Mouse (Mus musculus) cerebellum, adult 2 months (tissue): ENCODE data around the gene Serpina10. TPM values are rescaled to one million over a fixed set of nuclear protein-coding genes. Genes with fewer than 3 reads are reported as not detected.
"Not testable (repeated sequence)": the region's sequence is repeated elsewhere in the genome, so short reads cannot be mapped to it uniquely, and the experiment has no call there.

Experiments used
- DNase-seq, 2 experiments: peaks; one replicate each; pipeline ENCODE4 v3.0.0; 2021
- H3K27ac ChIP-seq: fragments of 200-500 bp; 2 replicates; pipeline ENCODE4 v1.5.1; 2012; ENCODE audit warnings: low read length, control low read depth, inconsistent platforms; ENCODE audit not compliant: insufficient read depth
- H3K27me3 ChIP-seq: fragments of 200-500 bp; 2 replicates; pipeline ENCODE4 v1.6.1; 2012; ENCODE audit warnings: inconsistent platforms, mild to moderate bottlenecking, low read length, moderate library complexity; ENCODE audit not compliant: control insufficient read depth, insufficient read depth
- H3K4me1 ChIP-seq: fragments of 200-500 bp; 2 replicates; pipeline ENCODE4 v1.6.1; 2011; ENCODE audit warnings: low read length; ENCODE audit not compliant: control insufficient read depth, insufficient read depth
- H3K4me3 ChIP-seq: fragments of 200-500 bp; replicated peaks from 2 replicates; pipeline ENCODE3; 2011; ENCODE audit warnings: mild to moderate bottlenecking, low read depth, low read length, control low read depth; ENCODE audit not compliant: insufficient read depth
- CTCF ChIP-seq: fragments of 200-500 bp; IDR thresholded peaks from 2 replicates; pipeline ENCODE4 v1.5.1; 2011; ENCODE audit warnings: low read depth, mild to moderate bottlenecking, control low read depth, low read length, moderate library complexity, borderline replicate concordance; ENCODE audit not compliant: insufficient read depth
- POLR2A ChIP-seq: fragments of 200-500 bp; IDR thresholded peaks from 2 replicates; pipeline ENCODE4 v1.6.1; 2011; ENCODE audit warnings: low read length, control low read depth, borderline replicate concordance; ENCODE audit not compliant: insufficient read depth
- WGBS: fragments of 180-500 bp; shearing (Covaris S2); methylation state at CpG from one replicate; pipeline ENCODE4 v1.1.7; 2018; 5-methylcytosine and 5-hydroxymethylcytosine counted together
- polyA plus RNA-seq: library from polyadenylated mRNA; depleted of rRNA; stranded (reverse); fragments of >200 nt; gene quantifications from 2 replicates; pipeline ENCODE4 v1.2.3, GENCODE M21; 2012; rRNA removed

Gene Serpina10
- polyA plus RNA-seq, 1 experiment, result not detected

GRCm38 (mm10) chr12:103600364-103600763 lies 30.9 kb downstream of the Serpina10 start:
- no peak for DNase-seq
- TF ChIP-seq POLR2A, result no peak
- TF ChIP-seq CTCF, result no peak
- WGBS, result 39% methylated on average over 3 of the region's 3 CpGs
- Histone ChIP-seq H3K4me3 (no peak overlapping the region), H3K4me1 (no peaks in the 10 kb centered on the region), H3K27me3 (no peaks in the 10 kb centered on the region), H3K27ac (no peak overlapping the region)

DNA sequence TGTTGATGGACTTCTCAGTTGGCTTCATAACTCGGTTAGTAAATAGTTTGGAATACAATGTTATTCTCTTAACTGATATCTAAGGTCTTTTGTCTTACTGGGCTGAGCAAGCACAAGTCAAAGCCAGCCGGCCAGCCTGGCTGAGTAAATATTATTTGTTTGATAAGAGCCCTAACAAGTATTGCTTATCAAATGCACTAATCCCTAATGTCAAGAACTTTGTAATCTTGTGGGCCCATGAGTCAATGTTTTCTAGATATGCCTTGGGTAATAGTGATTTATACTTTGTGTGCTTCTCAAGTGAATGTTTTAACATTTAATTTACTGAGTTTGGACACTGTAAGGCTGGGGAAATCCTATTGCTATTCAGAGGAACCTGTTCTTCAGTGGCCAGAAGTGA lies 32.8 kb downstream of the Serpina10 start:
- Histone ChIP-seq H3K4me3 (no peak overlapping the region), H3K27ac (no peak overlapping the region), H3K4me1 (no peaks in the 10 kb centered on the region), H3K27me3 (no peaks in the 10 kb centered on the region)
- TF ChIP-seq CTCF (no peak), POLR2A (no peak)
- DNase-seq, result no peak
- 81% methylated on average over 2 of the region's 2 CpGs for WGBS

DNA sequence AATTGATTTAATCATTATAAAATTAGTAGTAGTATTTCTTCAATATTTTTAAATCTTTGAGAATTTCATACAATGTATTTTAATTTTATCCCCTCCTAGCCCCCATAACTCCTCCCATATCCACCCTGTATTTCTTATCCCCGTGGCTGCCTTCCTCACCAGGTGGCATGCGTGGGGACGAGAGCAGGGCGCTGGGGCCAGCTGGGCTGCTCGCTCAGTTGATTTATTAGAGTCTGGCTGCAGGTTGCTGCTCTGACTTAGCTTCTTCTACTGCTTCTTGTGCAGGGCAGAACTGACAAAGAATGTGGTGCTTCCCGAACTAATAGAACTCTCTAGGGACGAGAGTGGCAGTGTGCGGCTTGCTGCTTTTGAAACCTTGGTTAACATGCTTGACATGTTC lies 47.5 kb downstream of the Serpina10 start:
- no peak for TF ChIP-seq POLR2A
- TF ChIP-seq CTCF, result no peak
- 56% methylated on average over 8 of the region's 8 CpGs for WGBS
- no peaks in the 10 kb centered on the region for H3K4me1 ChIP-seq
- H3K4me3 ChIP-seq, result no peak overlapping the region
- DNase-seq, result peak in 1 of 2 experiments; percentile 18
- H3K27me3 ChIP-seq, result no peaks in the 10 kb centered on the region
- H3K27ac ChIP-seq, result no peak overlapping the region

GRCm38 (mm10) chr12:103578148-103578547 lies 53.1 kb downstream of the Serpina10 start:
- not testable (repeated sequence) for H3K4me3 ChIP-seq

GRCm38 (mm10) chr12:103569690-103570089 lies 61.6 kb downstream of the Serpina10 start:
- WGBS, result 68% methylated on average over 6 of the region's 6 CpGs
- TF ChIP-seq POLR2A (no peak), CTCF (no peak)
- DNase-seq, result no peak
- Histone ChIP-seq H3K4me1 (no peaks in the 10 kb centered on the region), H3K4me3 (no peak overlapping the region), H3K27me3 (no peaks in the 10 kb centered on the region), H3K27ac (no peak overlapping the region)

More at GRCm38 (mm10) chr12:103578148-103578547, 53.1 kb downstream of the Serpina10 start:
- H3K4me1 ChIP-seq, DNase-seq, H3K27ac ChIP-seq, H3K27me3 ChIP-seq: not testable (repeated sequence)
- WGBS, result 93% methylated on average over 6 of the region's 6 CpGs

GRCm38 (mm10) chr12:103567129-103567528 lies 64.1 kb downstream of the Serpina10 start:
- Histone ChIP-seq H3K4me3 (no peak overlapping the region), H3K4me1 (no peaks in the 10 kb centered on the region), H3K27ac (no peak overlapping the region), H3K27me3 (no peaks in the 10 kb centered on the region)
- no peak for DNase-seq
- WGBS, result 64% methylated on average over 3 of the region's 3 CpGs
- TF ChIP-seq CTCF, result no peak
- no peak for TF ChIP-seq POLR2A

DNA sequence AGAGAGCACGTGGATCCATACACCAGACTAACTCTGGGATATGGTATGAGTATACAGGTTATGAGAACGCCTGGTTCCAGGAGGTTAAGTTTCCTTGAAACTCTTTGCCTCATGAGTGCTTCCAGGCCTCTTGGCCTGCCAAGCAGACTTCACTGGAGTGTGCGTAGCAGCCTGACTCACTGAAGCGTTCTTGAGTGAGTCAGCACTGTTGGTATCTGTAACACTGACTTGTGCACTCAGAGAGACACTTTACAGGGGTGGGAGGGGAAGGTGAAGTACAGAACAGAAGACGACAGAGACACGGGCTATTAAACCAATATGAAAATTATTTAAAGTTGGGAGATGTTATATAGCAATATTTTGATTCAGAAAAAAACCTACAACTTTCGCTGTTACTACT lies 66.1 kb downstream of the Serpina10 start:
- DNase-seq, result no peak
- WGBS, result 73% methylated on average over 7 of the region's 7 CpGs

More for the DNA sequence above, 66.1 kb downstream of the Serpina10 start:
- H3K4me3 ChIP-seq, result no peak overlapping the region
- no peaks in the 10 kb centered on the region for H3K4me1 ChIP-seq
- TF ChIP-seq POLR2A, result no peak
- H3K27ac ChIP-seq, result no peak overlapping the region
- no peaks in the 10 kb centered on the region for H3K27me3 ChIP-seq

Other genes starting within 250 kb of the Serpina10 start
- 10.6 and 11.6 TPM in 2 replicates for gene Otub2, start 242.8 kb downstream of the Serpina10 start, polyA plus RNA-seq
- 2.3 and 3.2 TPM in 2 replicates for gene 9330161L09Rik, start 223.6 kb downstream of the Serpina10 start, polyA plus RNA-seq
- 184 and 187 TPM in 2 replicates for gene Ddx24, start 205.6 kb downstream of the Serpina10 start, polyA plus RNA-seq
- 82.1 and 99.0 TPM in 2 replicates for gene Ifi27, start 197.2 kb downstream of the Serpina10 start, polyA plus RNA-seq
- gene Ifi27l2a, start 187.8 kb downstream of the Serpina10 start, polyA plus RNA-seq, result 8.7 and 9.6 TPM in 2 replicates
- gene Ifi27l2b, start 174.2 kb downstream of the Serpina10 start, polyA plus RNA-seq, result not detected in 2 replicates
- 21.9 and 22.3 TPM in 2 replicates for gene Ppp4r4, start 99.2 kb downstream of the Serpina10 start, polyA plus RNA-seq
- not detected in 2 replicates for gene Serpina6, start 25.8 kb upstream of the Serpina10 start, polyA plus RNA-seq
- gene Serpina16, start 44.7 kb upstream of the Serpina10 start, polyA plus RNA-seq, result not detected in 2 replicates
- not detected in 2 replicates for gene Serpina1f, start 64.1 kb upstream of the Serpina10 start, polyA plus RNA-seq
- gene Serpina1d, start 142.1 kb upstream of the Serpina10 start, polyA plus RNA-seq, result not detected in 2 replicates
- gene Serpina1b, start 198.9 kb upstream of the Serpina10 start, polyA plus RNA-seq, result not detected in 2 replicates
- gene Serpina1a, start 232.1 kb upstream of the Serpina10 start, polyA plus RNA-seq, result not detected in 2 replicates